Mouse (Mus musculus) lung, postnatal 25 days (tissue): Measurements from ENCODE around the gene Ust.

Experiments
- DNase-seq: peaks from one replicate; pipeline ENCODE4 v3.0.0; 2022; ENCODE audit warnings: low spot score

Ust gene

GRCm38 (mm10) chr10:8498951-8499891, 19.4 kb downstream of the Ust start:
- no peak for DNase-seq

- no peak for DNase-seq
These were observed 23.0 kb downstream of the Ust start for GRCm38 (mm10) chr10:8495543-8496141.

- DNase-seq, result no peak
These were observed 26.6 kb downstream of the Ust start for GRCm38 (mm10) chr10:8491909-8492591.

GRCm38 (mm10) chr10:8487388-8487787, 31.2 kb downstream of the Ust start:
- DNase-seq, result no peak

GRCm38 (mm10) chr10:8484487-8484886, 34.1 kb downstream of the Ust start:
- DNase-seq, result no peak

- no peak for DNase-seq
These were observed 35.8 kb downstream of the Ust start for GRCm38 (mm10) chr10:8482779-8483178.

- no peak for DNase-seq
These were observed 38.8 kb downstream of the Ust start for GRCm38 (mm10) chr10:8479779-8480178.

- no peak for DNase-seq
These were observed 40.7 kb downstream of the Ust start for GRCm38 (mm10) chr10:8477936-8478335.

- DNase-seq, result no peak
These were observed 46.6 kb downstream of the Ust start for GRCm38 (mm10) chr10:8471995-8472394.

- DNase-seq, result no peak
These were observed 47.6 kb downstream of the Ust start for GRCm38 (mm10) chr10:8471012-8471411.

GRCm38 (mm10) chr10:8469516-8469915, 49.1 kb downstream of the Ust start:
- DNase-seq, result no peak

- no peak for DNase-seq
These were observed 49.8 kb downstream of the Ust start for GRCm38 (mm10) chr10:8468651-8469386.

GRCm38 (mm10) chr10:8465918-8466317, 52.7 kb downstream of the Ust start:
- peak; percentile 32 for DNase-seq

- DNase-seq, result no peak
These were observed 53.4 kb downstream of the Ust start for GRCm38 (mm10) chr10:8465216-8465615.

GRCm38 (mm10) chr10:8461372-8461771, 57.3 kb downstream of the Ust start:
- no peak for DNase-seq

- no peak for DNase-seq
These were observed 63.9 kb downstream of the Ust start for GRCm38 (mm10) chr10:8454711-8455110.

GRCm38 (mm10) chr10:8447681-8448080, 70.9 kb downstream of the Ust start:
- DNase-seq, result no peak

GRCm38 (mm10) chr10:8446972-8447371, 71.7 kb downstream of the Ust start:
- no peak for DNase-seq

- DNase-seq, result no peak
These were observed 74.6 kb downstream of the Ust start for GRCm38 (mm10) chr10:8444052-8444451.

- DNase-seq, result peak; percentile 22
These were observed 86.8 kb downstream of the Ust start for GRCm38 (mm10) chr10:8431857-8432256.

GRCm38 (mm10) chr10:8428787-8429778, 89.5 kb downstream of the Ust start:
- no peak for DNase-seq
